Mouse (Mus musculus): ENCODE data around the gene Ogdh. TPM values are rescaled to one million over a fixed set of nuclear protein-coding genes. Genes with fewer than 3 reads are reported as not detected.
A peak's percentile ranks its signal among the peaks of the same experiment; 100 is the strongest.

The Ogdh gene
- total and polyA plus RNA-seq, 2 experiments: 69.9 to 85.2 TPM

- TF ChIP-seq CTCF (IDR thresholded peaks at IDR 0.05; ENCODE audit: low read depth, low read length): no peak
- TF ChIP-seq POLR2A (IDR thresholded peaks at IDR 0.05; ENCODE audit: extremely low read depth, insufficient read depth, low read length): no peak
- no peak overlapping the region for H3K4me3 ChIP-seq (ENCODE audit: insufficient read depth, low read depth, low read length)
- no peak for DNase-seq (ENCODE audit: extremely low read depth, low read depth, low spot score)
- H3K79me2 ChIP-seq (ENCODE audit: control insufficient read depth, insufficient read depth, low read length): peaks cover 16% of the 10 kb centered on the region; the same call in 1 of the 2 replicates
- H3K36me3 ChIP-seq (ENCODE audit: control insufficient read depth, insufficient read depth, low read length): peaks cover 4% of the 10 kb centered on the region; the same call in 1 of the 2 replicates
- WGBS: 89% methylated on average over 5 of the region's 5 CpGs
- no peaks in the 10 kb centered on the region for H3K27me3 ChIP-seq (ENCODE audit: control insufficient read depth, insufficient read depth, low read length)
- peaks cover 6% of the 10 kb centered on the region for H3K4me1 ChIP-seq (ENCODE audit: control insufficient read depth, insufficient read depth, low read length)
- H3K27ac ChIP-seq (replicated peaks; ENCODE audit: insufficient read depth, low read depth, low read length): no peak overlapping the region
- H3K9ac ChIP-seq (ENCODE audit: low read depth, low read length): no peak overlapping the region
Observed at GRCm38 (mm10) chr11:6395565-6395964, 104.1 kb downstream of the Ogdh start.

DNA sequence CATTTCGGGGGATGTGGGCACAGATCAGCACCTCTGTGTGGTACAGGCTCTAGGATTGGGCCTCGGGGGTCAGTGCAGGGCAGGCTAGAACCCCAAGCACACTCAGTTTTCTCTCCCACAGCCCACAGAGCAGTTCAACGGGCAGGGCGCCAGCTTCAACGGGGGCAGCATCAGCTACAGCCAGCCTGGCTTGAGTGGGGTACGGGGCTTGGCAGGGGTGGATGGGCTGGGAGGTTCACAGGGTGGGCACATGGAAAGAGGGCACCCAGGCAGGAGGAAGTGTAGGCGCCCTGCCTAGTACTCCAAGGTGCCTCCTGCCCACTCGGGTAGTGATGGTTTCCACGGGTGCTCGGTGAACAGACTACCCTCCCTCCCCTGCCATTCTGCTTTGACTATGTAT, 106.7 kb downstream of the Ogdh start:
- DNase-seq (ENCODE audit: extremely low read depth, low read depth, low spot score): no peak
- TF ChIP-seq CTCF (IDR thresholded peaks at IDR 0.05; ENCODE audit: low read depth, low read length) (no peak), POLR2A (IDR thresholded peaks at IDR 0.05; ENCODE audit: extremely low read depth, insufficient read depth, low read length) (no peak)

GRCm38 (mm10) chr11:6402515-6403510, 111.4 kb downstream of the Ogdh start:
- no peak for TF ChIP-seq POLR2A (IDR thresholded peaks at IDR 0.05; ENCODE audit: extremely low read depth, insufficient read depth, low read length)
- TF ChIP-seq CTCF (IDR thresholded peaks at IDR 0.05; ENCODE audit: low read depth, low read length): peak; percentile 91
- no peak overlapping the region for H3K27ac ChIP-seq (replicated peaks; ENCODE audit: insufficient read depth, low read depth, low read length)
- DNase-seq (ENCODE audit: extremely low read depth, low read depth, low spot score): no peak
- no peak overlapping the region for H3K4me3 ChIP-seq (ENCODE audit: insufficient read depth, low read depth, low read length)
- H3K27me3 ChIP-seq (ENCODE audit: control insufficient read depth, insufficient read depth, low read length): no peaks in the 10 kb centered on the region
- no peak overlapping the region for H3K9ac ChIP-seq (ENCODE audit: low read depth, low read length)
- WGBS: 87% methylated on average over 19 of the region's 19 CpGs
- H3K79me2 ChIP-seq (ENCODE audit: control insufficient read depth, insufficient read depth, low read length): no peaks in the 10 kb centered on the region
- no peaks in the 10 kb centered on the region for H3K4me1 ChIP-seq (ENCODE audit: control insufficient read depth, insufficient read depth, low read length)
- H3K36me3 ChIP-seq (ENCODE audit: control insufficient read depth, insufficient read depth, low read length): peaks cover 11% of the 10 kb centered on the region; the same call in 1 of the 2 replicates

More for the DNA sequence above, 106.7 kb downstream of the Ogdh start:
- H3K27ac ChIP-seq (replicated peaks; ENCODE audit: insufficient read depth, low read depth, low read length): no peak overlapping the region
- 0 out of 2 replicates have a peak, but pooled peaks cover 4% of the 10 kb centered on the region for H3K79me2 ChIP-seq (ENCODE audit: control insufficient read depth, insufficient read depth, low read length)
- H3K4me1 ChIP-seq (ENCODE audit: control insufficient read depth, insufficient read depth, low read length): no peaks in the 10 kb centered on the region
- H3K27me3 ChIP-seq (ENCODE audit: control insufficient read depth, insufficient read depth, low read length): no peaks in the 10 kb centered on the region
- peaks cover 4% of the 10 kb centered on the region; the same call in 1 of the 2 replicates for H3K36me3 ChIP-seq (ENCODE audit: control insufficient read depth, insufficient read depth, low read length)
- WGBS: 93% methylated on average over 10 of the region's 10 CpGs
- no peak overlapping the region for H3K9ac ChIP-seq (ENCODE audit: low read depth, low read length)
- H3K4me3 ChIP-seq (ENCODE audit: insufficient read depth, low read depth, low read length): no peak overlapping the region

GRCm38 (mm10) chr11:6403830-6404405, 112.5 kb downstream of the Ogdh start:
- no peak for DNase-seq (ENCODE audit: extremely low read depth, low read depth, low spot score)
- TF ChIP-seq CTCF (IDR thresholded peaks at IDR 0.05; ENCODE audit: low read depth, low read length) (no peak), POLR2A (IDR thresholded peaks at IDR 0.05; ENCODE audit: extremely low read depth, insufficient read depth, low read length) (no peak)
- Histone ChIP-seq H3K27ac (replicated peaks; ENCODE audit: insufficient read depth, low read depth, low read length) (no peak overlapping the region), H3K4me1 (ENCODE audit: control insufficient read depth, insufficient read depth, low read length) (no peaks in the 10 kb centered on the region), H3K9ac (ENCODE audit: low read depth, low read length) (no peak overlapping the region), H3K79me2 (ENCODE audit: control insufficient read depth, insufficient read depth, low read length) (no peaks in the 10 kb centered on the region), H3K36me3 (ENCODE audit: control insufficient read depth, insufficient read depth, low read length) (peaks cover 11% of the 10 kb centered on the region; the same call in 1 of the 2 replicates), H3K27me3 (ENCODE audit: control insufficient read depth, insufficient read depth, low read length) (no peaks in the 10 kb centered on the region), H3K4me3 (ENCODE audit: insufficient read depth, low read depth, low read length) (no peak overlapping the region)
- 99% methylated on average over 5 of the region's 5 CpGs for WGBS

- no peak for DNase-seq (ENCODE audit: extremely low read depth, low read depth, low spot score)
- H3K9ac ChIP-seq (ENCODE audit: low read depth, low read length): no peak overlapping the region
Observed at GRCm38 (mm10) chr11:6404699-6405566, 113.5 kb downstream of the Ogdh start.

More at GRCm38 (mm10) chr11:6404699-6405566, 113.5 kb downstream of the Ogdh start:
- Histone ChIP-seq H3K27me3 (ENCODE audit: control insufficient read depth, insufficient read depth, low read length) (no peaks in the 10 kb centered on the region), H3K4me1 (ENCODE audit: control insufficient read depth, insufficient read depth, low read length) (no peaks in the 10 kb centered on the region), H3K4me3 (ENCODE audit: insufficient read depth, low read depth, low read length) (no peak overlapping the region), H3K27ac (replicated peaks; ENCODE audit: insufficient read depth, low read depth, low read length) (0 out of 2 replicates have a peak overlapping the region, but pooled peaks have one; percentile 12), H3K36me3 (ENCODE audit: control insufficient read depth, insufficient read depth, low read length) (peaks cover 9% of the 10 kb centered on the region; the same call in 1 of the 2 replicates), H3K79me2 (ENCODE audit: control insufficient read depth, insufficient read depth, low read length) (no peaks in the 10 kb centered on the region)
- 86% methylated on average over 9 of the region's 9 CpGs for WGBS
- no peak for TF ChIP-seq POLR2A (IDR thresholded peaks at IDR 0.05; ENCODE audit: extremely low read depth, insufficient read depth, low read length)
- TF ChIP-seq CTCF (IDR thresholded peaks at IDR 0.05; ENCODE audit: low read depth, low read length): no peak
